Mouse (Mus musculus) heart, adult 2 months (tissue): ENCODE measurements around the gene Wdr70.

Experiments used
- CTCF ChIP-seq: fragments of 200-600 bp; IDR thresholded peaks from 2 replicates; pipeline ENCODE4 v1.8.1; 2022; ENCODE audit warnings: antibody characterized with exemption, mild to moderate bottlenecking, moderate library complexity
- POLR2A ChIP-seq: fragments of 200-500 bp; IDR thresholded peaks from 2 replicates; pipeline ENCODE4 v1.6.1; 2011; ENCODE audit warnings: mild to moderate bottlenecking, low read depth, low read length, control low read depth; ENCODE audit not compliant: insufficient read depth

- TF ChIP-seq CTCF = no peak
- TF ChIP-seq POLR2A = no peak
Observed at GRCm38 (mm10) chr15:8088715-8089114, 10.3 kb downstream of the Wdr70 start.
